Mouse (Mus musculus) Patski (cell line): Measurements from ENCODE around the gene Tmem59. TPM values are rescaled to one million over a fixed set of nuclear protein-coding genes. Genes with fewer than 3 reads are reported as not detected.

Experiments
- ATAC-seq: fragments of 100-300 bp; one replicate; pipeline ENCODE4 v1.8.0; 2021
- CTCF ChIA-PET: fragments of 350-600 bp; sonication (Branson Sonifier 250); formaldehyde crosslinking; loops from one replicate; lab custom pipeline; 2022; ENCODE audit warnings: inconsistent platforms; lab: Charles Lee
- POLR2A ChIA-PET: fragments of 350-600 bp; sonication (Branson Sonifier 250); formaldehyde crosslinking; loops from one replicate; lab custom pipeline; 2022; ENCODE audit warnings: antibody characterized with exemption, inconsistent platforms; lab: Charles Lee
- DNase-seq: peaks from one replicate; pipeline ENCODE4 v3.0.0-alpha.2; 2011; ENCODE audit warnings: low read depth, low spot score
- H3K27me3 ChIP-seq: fragments of 371-371 bp; one replicate; pipeline ENCODE4 v1.5.1; 2021
- CTCF ChIP-seq: fragments of 100-300 bp; IDR thresholded peaks from one replicate; pipeline ENCODE4 v1.5.1; 2021
- in situ Hi-C: fragments of 300-500 bp; cut with MboI; formaldehyde crosslinking; loops from 3 replicates; pipeline ENCODE4 v1.11.1; 2018; ENCODE audit warnings: low pct_unique_long_range_greater_than_20kb, mixed read lengths
- polyA plus RNA-seq: library from polyadenylated mRNA; unstranded; gene quantifications from one replicate; pipeline ENCODE4 v1.2.3, GENCODE M21; 2021

Tmem59 gene
- polyA plus RNA-seq, 1 experiment from 2014 or later: 401 TPM

GRCm38 (mm10) chr4:107203001-107203400 lies 24.8 kb downstream of the Tmem59 start:
- POLR2A ChIA-PET: no interaction called here
- DNase-seq (no peak), ATAC-seq (no peak)
- no peak for TF ChIP-seq CTCF
- H3K27me3 ChIP-seq: no peaks in the 10 kb centered on the region
- in situ Hi-C loops: no loop called here
- CTCF ChIA-PET: no interaction called here

DNA sequence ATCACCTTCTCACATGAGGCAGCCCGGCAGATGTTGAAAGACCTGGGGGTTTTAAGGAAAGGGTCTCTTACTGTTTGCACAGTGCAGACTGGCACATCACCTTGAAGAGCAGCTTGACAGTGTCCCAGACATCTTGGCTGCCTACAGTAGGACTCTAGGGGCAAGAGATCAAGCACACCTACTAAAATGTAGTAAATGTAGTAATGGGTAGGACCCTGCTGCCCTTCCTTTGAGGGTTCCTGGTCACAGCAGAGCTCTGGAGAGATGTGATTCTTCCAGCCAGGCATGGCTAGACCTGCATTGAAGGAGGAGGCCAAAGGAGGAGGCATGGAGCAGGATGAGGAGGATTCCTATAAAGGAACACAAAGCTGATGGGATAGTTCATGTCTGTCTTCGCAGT lies 28.8 kb downstream of the Tmem59 start:
- CTCF ChIA-PET: no interaction called here
- no peak for ATAC-seq
- no peak for TF ChIP-seq CTCF
- in situ Hi-C loops: no loop called here
- no peak for DNase-seq
- no peaks in the 10 kb centered on the region for H3K27me3 ChIP-seq
- POLR2A ChIA-PET: no interaction called here

- ChIA-PET POLR2A (interaction anchor here (0.6 kb wide), 1 partner anchor 14 kb away, joined by 7 read pairs; no protein-coding TSS in a partner anchor), CTCF (no interaction called here)
- in situ Hi-C loops: no loop called here
- no peak for DNase-seq
- TF ChIP-seq CTCF: no peak
- ATAC-seq: no peak
- no peaks in the 10 kb centered on the region for H3K27me3 ChIP-seq
Measured at GRCm38 (mm10) chr4:107208880-107209279, 30.7 kb downstream of the Tmem59 start, which contains the start of gene Ldlrad1. TSS of gene Ldlrad1 (plus strand) at chr4:107209180.

GRCm38 (mm10) chr4:107210483-107211097 lies 32.4 kb downstream of the Tmem59 start:
- no peaks in the 10 kb centered on the region for H3K27me3 ChIP-seq
- no peak for TF ChIP-seq CTCF
- POLR2A ChIA-PET: no interaction called here
- ATAC-seq: no peak
- in situ Hi-C loops: no loop called here
- CTCF ChIA-PET: interaction anchor here (1.4 kb wide), 1 partner anchor 25 kb away, joined by 3 read pairs; no protein-coding TSS in a partner anchor
- no peak for DNase-seq

- no peak for TF ChIP-seq CTCF
- no peak for DNase-seq
- CTCF ChIA-PET: no interaction called here
- no peaks in the 10 kb centered on the region for H3K27me3 ChIP-seq
- POLR2A ChIA-PET: no interaction called here
- no peak for ATAC-seq
- in situ Hi-C loops: no loop called here
Measured at GRCm38 (mm10) chr4:107211465-107211864, 33.3 kb downstream of the Tmem59 start.

GRCm38 (mm10) chr4:107211936-107212335 lies 33.7 kb downstream of the Tmem59 start:
- no peak for DNase-seq
- TF ChIP-seq CTCF: no peak

DNA sequence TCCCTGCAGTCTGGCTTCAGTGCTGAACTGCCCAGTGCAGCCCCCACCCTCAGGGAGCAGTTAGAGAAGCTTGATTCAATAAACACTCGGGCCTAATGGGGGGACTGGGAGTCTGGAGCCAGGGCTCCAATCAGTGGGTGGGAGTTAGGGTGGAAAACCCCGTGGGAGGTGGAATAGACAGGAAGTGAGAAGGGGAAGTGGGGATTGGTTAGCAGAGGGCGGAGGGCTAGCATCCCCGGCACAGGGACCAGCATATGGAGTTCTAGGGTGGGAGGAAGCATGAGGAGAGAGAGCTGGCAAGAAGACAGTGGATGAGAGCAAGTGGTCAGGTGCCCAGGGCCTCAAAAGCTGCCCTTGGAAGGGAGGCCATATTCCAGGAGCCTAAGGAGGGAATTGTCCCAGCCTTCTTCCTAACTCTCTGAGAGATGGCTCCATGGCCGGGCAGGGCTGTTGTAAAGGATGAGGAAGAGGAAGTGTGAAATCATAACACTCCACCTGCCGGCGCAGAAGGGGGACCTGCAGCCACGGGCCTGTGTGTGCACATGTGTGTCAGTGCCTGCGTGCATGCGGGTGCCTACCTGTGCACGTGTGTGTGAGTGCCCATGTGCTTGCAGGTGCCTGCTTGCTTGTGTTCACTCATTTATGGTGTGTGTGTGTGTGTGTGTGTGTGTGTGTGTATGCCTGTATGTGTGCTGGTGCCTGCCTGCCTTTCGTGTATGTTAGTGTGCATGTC lies 35.2 kb downstream of the Tmem59 start:
- CTCF ChIA-PET: no interaction called here
- POLR2A ChIA-PET: no interaction called here
- no peak for DNase-seq

More at GRCm38 (mm10) chr4:107211936-107212335, 33.7 kb downstream of the Tmem59 start:
- ATAC-seq: no peak
- ChIA-PET CTCF (no interaction called here), POLR2A (no interaction called here)
- no peaks in the 10 kb centered on the region for H3K27me3 ChIP-seq
- in situ Hi-C loops: no loop called here

DNA sequence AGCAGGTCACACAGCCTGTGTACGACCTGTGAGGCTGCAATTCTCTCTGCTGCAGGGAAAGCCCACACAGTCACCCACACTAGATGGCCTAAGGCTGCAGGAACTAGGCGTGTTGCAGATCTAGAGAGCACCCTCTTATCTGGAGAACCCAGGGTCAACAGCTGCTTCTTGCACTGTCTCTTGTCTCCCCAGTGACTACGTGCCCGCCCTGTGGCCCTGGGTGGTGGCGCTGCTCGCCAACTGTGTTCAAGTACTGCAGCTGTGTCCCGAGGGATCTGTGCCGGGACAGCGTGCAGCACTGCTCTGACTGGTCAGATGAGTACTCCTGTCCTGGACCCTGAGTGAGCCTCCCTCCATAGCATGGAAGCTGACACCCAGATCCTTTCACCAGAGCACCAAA lies 39.4 kb downstream of the Tmem59 start:
- no peak for ATAC-seq

More for the DNA sequence above, 35.2 kb downstream of the Tmem59 start:
- in situ Hi-C loops: no loop called here
- TF ChIP-seq CTCF: no peak
- no peak for ATAC-seq
- H3K27me3 ChIP-seq: no peaks in the 10 kb centered on the region

DNA sequence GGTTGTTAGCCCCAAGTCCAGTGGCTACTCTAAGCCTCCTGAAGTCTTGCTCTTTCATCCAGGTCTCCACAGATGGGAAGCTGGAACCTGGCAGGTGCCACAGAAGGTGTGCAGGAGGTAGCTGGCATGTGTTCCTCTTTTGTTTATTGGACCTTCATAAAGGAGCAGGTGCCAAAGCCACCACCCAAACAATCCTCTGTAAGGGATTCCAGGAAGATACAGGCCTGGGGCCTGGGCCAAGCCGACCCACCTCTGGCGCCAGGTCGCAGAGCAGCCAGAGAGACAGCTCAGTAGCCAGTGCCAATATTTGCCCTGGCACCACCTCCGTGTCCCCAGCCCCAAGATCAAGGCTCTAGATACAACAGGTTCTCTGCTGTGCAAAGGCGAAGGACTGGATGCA lies 43.3 kb downstream of the Tmem59 start:
- no peak for TF ChIP-seq CTCF
- ChIA-PET POLR2A (no interaction called here), CTCF (interaction anchor here (1.5 kb wide), 1 partner anchor 11 kb away, joined by 4 read pairs; no protein-coding TSS in a partner anchor)
- ATAC-seq (no peak), DNase-seq (no peak)
- in situ Hi-C loops: no loop called here
- H3K27me3 ChIP-seq: no peaks in the 10 kb centered on the region

More for the DNA sequence above, 39.4 kb downstream of the Tmem59 start:
- ChIA-PET POLR2A (no interaction called here), CTCF (no interaction called here)
- in situ Hi-C loops: no loop called here
- H3K27me3 ChIP-seq: no peaks in the 10 kb centered on the region
- no peak for DNase-seq
- TF ChIP-seq CTCF: no peak

- ATAC-seq (no peak), DNase-seq (no peak)
- CTCF ChIA-PET: interaction anchor here (0.5 to 0.8 kb wide), 2 partner anchors 17 to 109 kb away, joined by 3 read pairs; no protein-coding TSS in a partner anchor
- in situ Hi-C loops: no loop called here
- TF ChIP-seq CTCF: no peak
- H3K27me3 ChIP-seq: no peaks in the 10 kb centered on the region
- POLR2A ChIA-PET: interaction anchor here (1.2 to 1.3 kb wide), 2 partner anchors 13 to 17 kb away, joined by 3 to 4 read pairs; no protein-coding TSS in a partner anchor
Measured at GRCm38 (mm10) chr4:107223225-107224204, 45.3 kb downstream of the Tmem59 start.
